Mouse (Mus musculus) spleen, postnatal 0 days (tissue): Measurements from ENCODE around the gene Trpm1. TPM values are rescaled to one million over a fixed set of nuclear protein-coding genes. Genes with fewer than 3 reads are reported as not detected.

Source experiments
- microRNA counts: library from miRNA; unstranded; fragments of <30 nt; microRNA quantifications from one replicate; lab custom pipeline; 2015
- polyA plus RNA-seq: library from polyadenylated mRNA; unstranded; fragments of >200 nt; fragmentation: Nextera tagmentation; extraction: Ambion mirVana; gene quantifications from 2 replicates; pipeline ENCODE4 v1.2.1, GENCODE M21; 2015

Gene Trpm1
- polyA plus RNA-seq, result 0.18 TPM in 1 of 2 replicates, not detected in the other

GRCm38 (mm10) chr7:64153535-64153934 is at the start of gene Trpm1:
TSS of gene Trpm1 (plus strand) at chr7:64153835.

GRCm38 (mm10) chr7:64287414-64288091 is 133.9 kb downstream of the Trpm1 start, which contains the start of gene Mtmr10:
TSS of gene Mtmr10 (plus strand) at chr7:64287653.

MicroRNAs encoded within 50 kb of the gene (microRNA counts, 519-probe panel; counts per million panel counts)
- 88.3 counts per million for microRNA mmu-miR-211 (lab: Ali Mortazavi, UCI)

Other genes starting within 250 kb of the Trpm1 start
- gene E030018B13Rik, start 237.0 kb upstream of the Trpm1 start, polyA plus RNA-seq, result 0.28 and 0.29 TPM in 2 replicates
- gene Klf13, start 214.9 kb upstream of the Trpm1 start, polyA plus RNA-seq, result 54.5 and 57.5 TPM in 2 replicates
- gene Mtmr10, start 133.8 kb downstream of the Trpm1 start, polyA plus RNA-seq, result 2.1 and 3.0 TPM in 2 replicates
- 3.5 and 3.8 TPM in 2 replicates for gene Fan1, start 220.3 kb downstream of the Trpm1 start, polyA plus RNA-seq
- gene Mphosph10, start 238.4 kb downstream of the Trpm1 start, polyA plus RNA-seq, result 31.3 and 32.2 TPM in 2 replicates
- gene Mcee, start 238.8 kb downstream of the Trpm1 start, polyA plus RNA-seq, result 37.8 and 51.3 TPM in 2 replicates